Mouse (Mus musculus) ES-Bruce4 (cell line): ENCODE data around the gene Gm17349.

ENCODE experiments used
- CTCF ChIP-seq: IDR thresholded peaks from one replicate; pipeline ENCODE4 v1.8.1; 2011; ENCODE audit warnings: low read depth, low read length
- POLR2A ChIP-seq: IDR thresholded peaks from one replicate; pipeline ENCODE4 v1.8.1; 2011; ENCODE audit warnings: low read length; ENCODE audit not compliant: insufficient read depth

GRCm38 (mm10) chr15:99717386-99718334, 12.4 kb upstream of the Gm17349 start, which contains the start of gene Gpd1:
- TF ChIP-seq CTCF, result no peak
- TF ChIP-seq POLR2A, result no peak
